Mouse (Mus musculus) neural tube, embryonic 11.5 days (tissue): ENCODE measurements at regions not wholly inside any gene's neighbourhood (a gene's known extent, or its start where the extent isn't known, plus 50 kb on each side); places are given as distances from the start of the nearest gene placed in this dataset.

Experiments used
- ATAC-seq: fragments of 200-750 bp; cut with Nextera tagmentation; 2 replicates; pipeline ENCODE4 v1.8.0; 2017; ENCODE audit warnings: moderate number of reproducible peaks, mild to moderate bottlenecking, moderate TSS enrichment, moderate library complexity; ENCODE audit not compliant: insufficient read depth, low FRiP score, low TSS enrichment
- DNase-seq: peaks from one replicate; pipeline ENCODE4 v3.0.0-alpha.2; 2015; ENCODE audit warnings: low spot score
- H3K27ac ChIP-seq: fragments of 300-500 bp; sonication (generic); 2 replicates; pipeline ENCODE4 v1.5.1; 2014; ENCODE audit warnings: low read depth, mild to moderate bottlenecking, low read length
- H3K27me3 ChIP-seq: fragments of 300-500 bp; sonication (generic); 2 replicates; pipeline ENCODE4 v1.6.1; 2014; ENCODE audit warnings: mild to moderate bottlenecking, low read length, mixed read lengths; ENCODE audit not compliant: control insufficient read depth, insufficient read depth
- H3K36me3 ChIP-seq: fragments of 300-500 bp; sonication (generic); 2 replicates; pipeline ENCODE4 v1.6.1; 2014; ENCODE audit warnings: mild to moderate bottlenecking, low read length, moderate library complexity, mixed read lengths; ENCODE audit not compliant: control insufficient read depth, insufficient read depth
- H3K4me1 ChIP-seq: fragments of 300-500 bp; sonication (generic); 2 replicates; pipeline ENCODE4 v1.6.1; 2014; ENCODE audit warnings: low read length, mixed read lengths; ENCODE audit not compliant: control insufficient read depth, insufficient read depth
- H3K4me2 ChIP-seq: fragments of 300-500 bp; sonication (generic); 2 replicates; pipeline ENCODE4 v1.6.1; 2014; ENCODE audit warnings: low read depth, mild to moderate bottlenecking, moderate library complexity
- H3K4me3 ChIP-seq: fragments of 300-500 bp; sonication (generic); 2 replicates; pipeline ENCODE4 v1.5.1; 2014; ENCODE audit warnings: low read depth, low read length
- H3K9ac ChIP-seq: fragments of 300-500 bp; sonication (generic); 2 replicates; pipeline ENCODE4 v1.6.1; 2014; ENCODE audit warnings: mild to moderate bottlenecking, low read length
- H3K9me3 ChIP-seq: fragments of 300-500 bp; sonication (generic); 2 replicates; pipeline ENCODE4 v1.6.1; 2016; ENCODE audit warnings: low read length; ENCODE audit not compliant: control insufficient read depth
- WGBS: fragments of 180-500 bp; shearing (Covaris S2); extraction: QIAGEN DNeasy Blood & Tissue Kit; methylation state at CpG from one replicate; pipeline ENCODE4 v1.1.7; 2014; 5-methylcytosine and 5-hydroxymethylcytosine counted together

- 83% methylated on average over 4 of the region's 4 CpGs for WGBS
These were observed 325.6 kb upstream of the Nr2f2 start for GRCm38 (mm10) chr7:70692160-70692559.

GRCm38 (mm10) chr7:70690845-70691244 lies 324.3 kb upstream of the Nr2f2 start:
- no peak overlapping the region for H3K4me2 ChIP-seq
- no peaks in the 10 kb centered on the region for H3K4me1 ChIP-seq
- H3K36me3 ChIP-seq: no peaks in the 10 kb centered on the region
- H3K27me3 ChIP-seq: no peaks in the 10 kb centered on the region
- no peaks in the 10 kb centered on the region for H3K9me3 ChIP-seq
- WGBS: 97% methylated on average over 7 of the region's 7 CpGs
- H3K9ac ChIP-seq: no peak overlapping the region
- no peak overlapping the region for H3K4me3 ChIP-seq
- DNase-seq (no peak), ATAC-seq (no peak)
- no peak overlapping the region for H3K27ac ChIP-seq

More at GRCm38 (mm10) chr7:70692160-70692559, 325.6 kb upstream of the Nr2f2 start:
- Histone ChIP-seq H3K4me2 (no peak overlapping the region), H3K36me3 (no peaks in the 10 kb centered on the region), H3K9ac (no peak overlapping the region), H3K27me3 (no peaks in the 10 kb centered on the region), H3K27ac (no peak overlapping the region), H3K9me3 (no peaks in the 10 kb centered on the region), H3K4me1 (no peaks in the 10 kb centered on the region), H3K4me3 (no peak overlapping the region)
- no peak for DNase-seq
- no peak for ATAC-seq

GRCm38 (mm10) chr7:70669065-70669464 lies 302.5 kb upstream of the Nr2f2 start:
- Histone ChIP-seq H3K4me3 (no peak overlapping the region), H3K9ac (no peak overlapping the region), H3K27ac (no peak overlapping the region), H3K9me3 (no peaks in the 10 kb centered on the region), H3K4me2 (no peak overlapping the region), H3K4me1 (peaks cover 8% of the 10 kb centered on the region; the same call in 1 of the 2 replicates), H3K27me3 (no peaks in the 10 kb centered on the region), H3K36me3 (no peaks in the 10 kb centered on the region)
- no peak for ATAC-seq
- no peak for DNase-seq
- 43% methylated on average over 2 of the region's 2 CpGs for WGBS

- 62% methylated on average over 5 of the region's 5 CpGs for WGBS
- no peaks in the 10 kb centered on the region for H3K9me3 ChIP-seq
- H3K4me1 ChIP-seq: no peaks in the 10 kb centered on the region
- H3K4me2 ChIP-seq: no peak overlapping the region
- DNase-seq (no peak), ATAC-seq (no peak)
- no peak overlapping the region for H3K27ac ChIP-seq
- H3K9ac ChIP-seq: no peak overlapping the region
- H3K27me3 ChIP-seq: no peaks in the 10 kb centered on the region
- no peak overlapping the region for H3K4me3 ChIP-seq
- H3K36me3 ChIP-seq: no peaks in the 10 kb centered on the region
These were observed 293.6 kb upstream of the Nr2f2 start for GRCm38 (mm10) chr7:70660162-70660561.

- DNase-seq: no peak
- Histone ChIP-seq H3K9ac (no peak overlapping the region), H3K4me2 (no peak overlapping the region), H3K4me3 (no peak overlapping the region), H3K9me3 (no peaks in the 10 kb centered on the region), H3K4me1 (no peaks in the 10 kb centered on the region), H3K27ac (no peak overlapping the region), H3K36me3 (no peaks in the 10 kb centered on the region), H3K27me3 (no peaks in the 10 kb centered on the region)
- 60% methylated on average over 8 of the region's 8 CpGs for WGBS
- no peak for ATAC-seq
These were observed 283.3 kb upstream of the Nr2f2 start for GRCm38 (mm10) chr7:70649760-70650377.

GRCm38 (mm10) chr7:70646801-70647200 lies 280.3 kb upstream of the Nr2f2 start:
- ATAC-seq: no peak
- no peak for DNase-seq
- no peaks in the 10 kb centered on the region for H3K9me3 ChIP-seq
- no peaks in the 10 kb centered on the region for H3K27me3 ChIP-seq
- WGBS: 88% methylated on average over 2 of the region's 2 CpGs
- no peaks in the 10 kb centered on the region for H3K36me3 ChIP-seq
- no peaks in the 10 kb centered on the region for H3K4me1 ChIP-seq
- no peak overlapping the region for H3K4me3 ChIP-seq
- H3K9ac ChIP-seq: no peak overlapping the region
- no peak overlapping the region for H3K27ac ChIP-seq
- no peak overlapping the region for H3K4me2 ChIP-seq

- no peak for ATAC-seq
- DNase-seq: peak; percentile 34
These were observed 277.3 kb upstream of the Nr2f2 start for GRCm38 (mm10) chr7:70643694-70644301.

GRCm38 (mm10) chr7:70643055-70643454 lies 276.5 kb upstream of the Nr2f2 start:
- Histone ChIP-seq H3K27me3 (no peaks in the 10 kb centered on the region), H3K36me3 (no peaks in the 10 kb centered on the region), H3K4me3 (no peak overlapping the region), H3K9ac (no peak overlapping the region), H3K9me3 (no peaks in the 10 kb centered on the region), H3K4me2 (no peak overlapping the region), H3K4me1 (no peaks in the 10 kb centered on the region), H3K27ac (no peak overlapping the region)
- 90% methylated on average over 1 of the region's 1 CpGs for WGBS
- ATAC-seq (no peak), DNase-seq (no peak)

More at GRCm38 (mm10) chr7:70643694-70644301, 277.3 kb upstream of the Nr2f2 start:
- Histone ChIP-seq H3K9ac (no peak overlapping the region), H3K27ac (no peak overlapping the region), H3K4me1 (no peaks in the 10 kb centered on the region), H3K9me3 (no peaks in the 10 kb centered on the region), H3K4me2 (no peak overlapping the region), H3K27me3 (no peaks in the 10 kb centered on the region), H3K4me3 (no peak overlapping the region), H3K36me3 (no peaks in the 10 kb centered on the region)
- 37% methylated on average over 9 of the region's 9 CpGs for WGBS

GRCm38 (mm10) chr7:70641217-70641616 lies 274.7 kb upstream of the Nr2f2 start:
- H3K4me3 ChIP-seq: no peak overlapping the region
- peak; percentile 19 for DNase-seq
- WGBS: 48% methylated on average over 11 of the region's 11 CpGs
- H3K9ac ChIP-seq: no peak overlapping the region
- no peak overlapping the region for H3K27ac ChIP-seq
- no peaks in the 10 kb centered on the region for H3K27me3 ChIP-seq
- H3K36me3 ChIP-seq: no peaks in the 10 kb centered on the region
- ATAC-seq: no peak
- H3K4me2 ChIP-seq: no peak overlapping the region
- H3K9me3 ChIP-seq: no peaks in the 10 kb centered on the region
- no peaks in the 10 kb centered on the region for H3K4me1 ChIP-seq
